ENCODE assay signal across 22 mouse cellular contexts in genomic region chr2:173349910-173350309, GRCm38 (mm10).
DNase-seq lines count a peak whose midpoint lies in the region; ATAC-seq lines count a peak whose summit lies in the region.
"Had no signal": no experiment of that assay in that cellular context is flagged by ENCODE, and none has a peak within 500 bp of the region (broad histone marks: within the 10 kb centered on the region; RNA-seq: fewer than 3 reads in every experiment).

No protein-coding gene starts in this region.

- 77% methylated on average over 4 of the region's 4 CpGs for WGBS in heart, embryonic 15.5 days
- 86% methylated on average over 4 of the region's 4 CpGs for WGBS in embryonic facial prominence, embryonic 12.5 days

- no peaks in the 10 kb centered on the region for H3K36me3 ChIP-seq in heart, embryonic 15.5 days
- H3K36me3 ChIP-seq in embryonic facial prominence, embryonic 12.5 days = no peaks in the 10 kb centered on the region
- H3K36me3 ChIP-seq: forebrain, embryonic 12.5 days; hindbrain, embryonic 15.5 days; intestine, embryonic 15.5 days; limb, embryonic 15.5 days; liver, embryonic 15.5 days; lung, embryonic 15.5 days; midbrain, embryonic 13.5 days had no signal

- H3K9ac ChIP-seq in heart, embryonic 15.5 days = no peak overlapping the region; the same call in 1 of the 2 replicates
- H3K9ac ChIP-seq in embryonic facial prominence, embryonic 12.5 days = no peak overlapping the region
- H3K9ac ChIP-seq: forebrain, embryonic 12.5 days; hindbrain, embryonic 15.5 days; intestine, embryonic 15.5 days; limb, embryonic 15.5 days; liver, embryonic 15.5 days; lung, embryonic 15.5 days; midbrain, embryonic 13.5 days had no signal

- H3K27me3 ChIP-seq in heart, embryonic 15.5 days = no peaks in the 10 kb centered on the region
- no peaks in the 10 kb centered on the region for H3K27me3 ChIP-seq in embryonic facial prominence, embryonic 12.5 days
- H3K27me3 ChIP-seq: forebrain, embryonic 12.5 days; hindbrain, embryonic 15.5 days; intestine, embryonic 15.5 days; limb, embryonic 15.5 days; liver, embryonic 15.5 days; lung, embryonic 15.5 days; midbrain, embryonic 13.5 days had no signal

- no peak for DNase-seq in heart, adult 18-20 months
- DNase-seq in B cell, adult 2 months = peak; percentile 15 to 30
- no peak for DNase-seq in adrenal gland, postnatal 25 days
- no peak for DNase-seq in liver
- DNase-seq: adrenal gland, postnatal 10 days; cerebellum, adult 9-10 months; kidney, adult 8-10 months; kidney, postnatal 10 days; left cerebral cortex, postnatal 4 days; lung, postnatal 4 days had no signal

- H3K27ac ChIP-seq in heart, embryonic 15.5 days = 0 out of 2 replicates have a peak overlapping the region, but pooled peaks have one; percentile 49
- peak overlapping the region; percentile 36; the same call in 1 of the 2 replicates for H3K27ac ChIP-seq in embryonic facial prominence, embryonic 12.5 days
- H3K27ac ChIP-seq: forebrain, embryonic 12.5 days; hindbrain, embryonic 15.5 days; intestine, embryonic 15.5 days; limb, embryonic 15.5 days; liver, embryonic 15.5 days; lung, embryonic 15.5 days; midbrain, embryonic 13.5 days had no signal

- no peaks in the 10 kb centered on the region for H3K9me3 ChIP-seq in heart, embryonic 15.5 days (replicated peaks)
- H3K9me3 ChIP-seq in embryonic facial prominence, embryonic 12.5 days = no peaks in the 10 kb centered on the region
- H3K9me3 ChIP-seq: forebrain, embryonic 12.5 days; hindbrain, embryonic 15.5 days; intestine, embryonic 15.5 days; limb, embryonic 15.5 days; liver, embryonic 15.5 days; lung, embryonic 15.5 days; midbrain, embryonic 13.5 days had no signal

- ATAC-seq in heart, embryonic 15.5 days (replicated peaks; ENCODE audit: insufficient number of reproducible peaks, insufficient read depth, low FRiP score, low read depth) = no peak
- no peak for ATAC-seq in embryonic facial prominence, embryonic 12.5 days (ENCODE audit: insufficient number of reproducible peaks, insufficient read depth, low FRiP score, low TSS enrichment)
- 0 out of 2 replicates have a peak, but pooled peaks have one; percentile 6 for ATAC-seq in megakaryocyte progenitor cell, adult 5-6 weeks (replicated peaks; ENCODE audit: poor library complexity)
- ATAC-seq: intestine, embryonic 15.5 days; midbrain, embryonic 13.5 days had no signal

- peaks cover 49% of the 10 kb centered on the region for H3K4me1 ChIP-seq in heart, embryonic 15.5 days (replicated peaks)
- peaks cover 43% of the 10 kb centered on the region for H3K4me1 ChIP-seq in embryonic facial prominence, embryonic 12.5 days
- H3K4me1 ChIP-seq: forebrain, embryonic 12.5 days; liver, embryonic 15.5 days had no signal

- no peak overlapping the region for H3K4me3 ChIP-seq in heart, embryonic 15.5 days
- no peak overlapping the region for H3K4me3 ChIP-seq in embryonic facial prominence, embryonic 12.5 days
- H3K4me3 ChIP-seq: erythroblast, embryonic 14.5 days; forebrain, embryonic 12.5 days; hindbrain, embryonic 15.5 days; intestine, embryonic 15.5 days; limb, embryonic 15.5 days; liver, embryonic 15.5 days; lung, embryonic 15.5 days; midbrain, embryonic 13.5 days had no signal

- no peak overlapping the region for H3K4me2 ChIP-seq in heart, embryonic 15.5 days
- no peak overlapping the region for H3K4me2 ChIP-seq in embryonic facial prominence, embryonic 12.5 days (replicated peaks)
- H3K4me2 ChIP-seq: forebrain, embryonic 12.5 days; heart, embryonic 11.5 days; hindbrain, embryonic 15.5 days; intestine, embryonic 15.5 days; limb, embryonic 15.5 days; liver, embryonic 15.5 days; lung, embryonic 15.5 days; midbrain, embryonic 13.5 days had no signal

Comparison
In these comparisons a context has a peak if more than half of its experiments do, and no peak if none do; other contexts are left out.
1. DNase-seq: peak in B cell, adult 2 months (2 of 2); none in heart, adult 18-20 months (0 of 2), adrenal gland, postnatal 25 days (single experiment) and liver (single experiment).